Mouse (Mus musculus) midbrain, embryonic 10.5 days (tissue): ENCODE results near the gene Zcchc7. TPM values are rescaled to one million over a fixed set of nuclear protein-coding genes. Genes with fewer than 3 reads are reported as not detected.

Source experiments
- DNase-seq: peaks from one replicate; pipeline ENCODE4 v3.0.0-alpha.2; 2017; ENCODE audit warnings: low spot score
- H3K27ac ChIP-seq: fragments of 300-500 bp; sonication (generic); replicated peaks from 2 replicates; pipeline ENCODE4 v1.5.1; 2016; ENCODE audit warnings: mild to moderate bottlenecking
- H3K27me3 ChIP-seq: fragments of 300-500 bp; sonication (generic); 2 replicates; pipeline ENCODE4 v1.6.1; 2016; ENCODE audit warnings: low read depth, mild to moderate bottlenecking; ENCODE audit not compliant: poor library complexity, severe bottlenecking
- H3K36me3 ChIP-seq: fragments of 300-500 bp; sonication (generic); 2 replicates; pipeline ENCODE4 v1.6.1; 2016; ENCODE audit warnings: mild to moderate bottlenecking, moderate library complexity
- H3K4me1 ChIP-seq: fragments of 300-500 bp; sonication (generic); 2 replicates; pipeline ENCODE4 v1.6.1; 2016
- H3K4me3 ChIP-seq: fragments of 300-500 bp; sonication (generic); 2 replicates; pipeline ENCODE4 v1.5.1; 2016; ENCODE audit warnings: mild to moderate bottlenecking, moderate library complexity
- H3K9me3 ChIP-seq: fragments of 300-500 bp; sonication (generic); replicated peaks from 2 replicates; pipeline ENCODE4 v1.6.1; 2016; ENCODE audit warnings: mild to moderate bottlenecking
- WGBS: fragments of 180-500 bp; shearing (Covaris S2); methylation state at CpG from one replicate; pipeline ENCODE4 v1.1.7; 2016; 5-methylcytosine and 5-hydroxymethylcytosine counted together
- polyA plus RNA-seq: library from polyadenylated mRNA; unstranded; fragments of >200 nt; fragmentation: Nextera tagmentation; extraction: Ambion mirVana; gene quantifications from 2 replicates; pipeline ENCODE4 v1.2.1, GENCODE M21; 2016

Gene Zcchc7
- polyA plus RNA-seq, 1 experiment from 2014 or later: 22.4 TPM

DNA sequence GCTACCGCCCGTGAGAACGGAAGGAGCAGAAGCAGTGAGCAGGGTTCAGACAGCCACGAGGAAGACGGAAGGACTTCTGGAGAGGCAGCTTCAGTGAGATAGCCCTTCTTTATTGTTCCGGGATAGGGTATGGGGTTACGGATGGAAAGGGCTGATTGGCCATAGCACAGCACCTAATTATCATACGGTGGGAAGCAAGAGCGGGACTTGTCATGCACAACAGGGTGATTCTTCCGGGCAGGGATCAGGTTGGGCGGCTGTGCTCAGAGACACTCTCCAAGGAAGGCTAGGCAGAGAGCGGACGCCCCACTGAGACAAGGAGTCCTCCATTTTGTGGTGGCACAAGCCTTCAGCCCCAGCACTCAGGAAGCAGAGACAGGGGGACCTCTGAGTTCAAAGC, 203.5 kb downstream of the Zcchc7 start:
- no peak overlapping the region for H3K4me3 ChIP-seq
- no peaks in the 10 kb centered on the region for H3K4me1 ChIP-seq
- no peak overlapping the region for H3K27ac ChIP-seq
- no peaks in the 10 kb centered on the region for H3K27me3 ChIP-seq
- no peak for DNase-seq
- H3K36me3 ChIP-seq: no peaks in the 10 kb centered on the region
- WGBS: 94% methylated on average over 13 of the region's 13 CpGs
- H3K9me3 ChIP-seq: no peaks in the 10 kb centered on the region

DNA sequence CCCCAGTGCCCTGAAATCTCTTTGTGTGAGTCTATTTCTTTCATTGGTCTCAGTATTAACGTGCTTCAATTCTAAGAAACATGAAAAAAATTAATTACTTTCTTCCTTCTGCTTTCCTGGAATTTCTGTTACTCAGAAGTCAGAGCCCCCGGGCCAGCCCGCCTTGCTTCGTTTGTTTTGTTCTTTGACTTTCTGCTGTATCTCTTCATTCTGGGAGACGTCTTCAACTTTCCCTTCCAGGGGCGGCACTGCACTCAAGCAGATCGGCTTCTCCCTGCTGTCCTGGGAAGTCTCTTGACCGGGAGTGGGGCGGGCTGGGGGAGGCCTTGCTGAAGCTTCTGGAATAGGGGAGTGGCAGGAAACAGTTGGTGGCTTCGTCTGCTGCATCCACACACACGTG, 207.5 kb downstream of the Zcchc7 start:
- Histone ChIP-seq H3K9me3 (no peaks in the 10 kb centered on the region), H3K4me1 (no peaks in the 10 kb centered on the region), H3K36me3 (no peaks in the 10 kb centered on the region), H3K27me3 (no peaks in the 10 kb centered on the region), H3K27ac (no peak overlapping the region), H3K4me3 (no peak overlapping the region)
- DNase-seq: no peak
- WGBS: 77% methylated on average over 11 of the region's 11 CpGs

DNA sequence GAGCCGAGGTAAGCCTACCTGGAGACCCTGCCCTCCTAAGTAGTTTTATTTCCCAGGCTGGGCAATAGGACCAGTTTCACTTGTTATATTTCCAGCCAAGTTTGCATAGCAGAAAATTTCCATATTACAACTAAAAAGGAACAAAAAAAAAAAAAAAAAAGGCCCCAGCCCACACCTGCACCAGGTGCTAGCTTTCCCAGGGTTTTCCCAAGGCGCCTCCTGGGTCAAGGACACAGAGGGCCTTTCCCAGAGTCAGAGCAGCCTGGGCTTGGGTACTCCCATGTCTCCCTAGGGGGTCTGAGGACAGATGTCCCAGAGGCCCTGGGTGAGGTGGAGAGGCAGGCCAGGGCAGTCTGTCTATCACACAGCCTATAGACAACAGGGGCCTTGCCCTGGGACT, 209.5 kb downstream of the Zcchc7 start:
- WGBS: 85% methylated on average over 2 of the region's 2 CpGs

DNA sequence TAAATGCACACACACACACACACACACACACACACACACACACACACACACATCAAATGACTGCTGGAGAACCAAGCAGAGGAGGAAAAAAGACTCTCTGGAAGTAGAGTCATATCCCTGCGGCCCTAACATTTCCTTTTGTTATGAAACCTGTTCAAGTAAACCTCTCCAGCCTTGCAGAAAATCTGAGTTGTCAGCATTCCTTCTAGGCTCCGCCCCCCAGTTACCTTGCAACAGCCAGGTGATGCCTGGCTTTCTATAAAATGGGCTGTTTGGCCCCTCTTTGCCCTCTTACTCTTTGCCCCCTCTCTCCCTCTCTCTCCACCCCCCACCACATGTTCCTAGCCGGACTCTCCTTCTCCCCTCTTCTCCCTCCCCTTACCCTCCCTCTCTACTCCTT, 210.1 kb downstream of the Zcchc7 start:
- no peak overlapping the region for H3K4me3 ChIP-seq
- WGBS: 93% methylated on average over 3 of the region's 3 CpGs

More for the DNA sequence above, 209.5 kb downstream of the Zcchc7 start:
- DNase-seq: no peak
- Histone ChIP-seq H3K27ac (no peak overlapping the region), H3K36me3 (no peaks in the 10 kb centered on the region), H3K4me1 (no peaks in the 10 kb centered on the region), H3K9me3 (no peaks in the 10 kb centered on the region), H3K27me3 (no peaks in the 10 kb centered on the region; the same call in 1 of the 2 replicates), H3K4me3 (no peak overlapping the region)

DNA sequence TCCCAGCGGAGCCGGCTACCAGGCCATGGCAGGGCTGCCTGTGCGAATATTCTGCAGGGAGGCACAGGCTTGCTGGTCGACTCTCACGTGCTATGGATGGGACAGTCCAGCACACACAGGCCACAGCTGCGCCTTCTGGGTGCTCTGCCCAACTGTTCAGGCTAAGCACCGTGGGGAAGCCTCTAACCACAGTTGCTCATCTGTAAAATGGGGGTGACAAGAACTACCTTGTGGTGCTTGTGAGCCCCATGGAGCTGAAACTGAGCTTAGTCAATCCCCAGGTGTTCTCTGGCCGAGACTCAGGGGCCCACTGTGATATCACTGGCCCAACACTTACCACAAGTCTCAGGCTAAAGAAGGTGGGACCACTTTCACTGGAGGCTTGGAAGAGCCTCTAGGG, 211.7 kb downstream of the Zcchc7 start:
- H3K27ac ChIP-seq: no peak overlapping the region
- no peaks in the 10 kb centered on the region for H3K9me3 ChIP-seq
- H3K4me3 ChIP-seq: no peak overlapping the region
- WGBS: 90% methylated on average over 8 of the region's 8 CpGs
- no peak for DNase-seq
- no peaks in the 10 kb centered on the region; the same call in 1 of the 2 replicates for H3K27me3 ChIP-seq
- H3K4me1 ChIP-seq: no peaks in the 10 kb centered on the region
- no peaks in the 10 kb centered on the region for H3K36me3 ChIP-seq

More for the DNA sequence above, 210.1 kb downstream of the Zcchc7 start:
- Histone ChIP-seq H3K27ac (no peak overlapping the region), H3K4me1 (no peaks in the 10 kb centered on the region), H3K27me3 (no peaks in the 10 kb centered on the region; the same call in 1 of the 2 replicates), H3K9me3 (no peaks in the 10 kb centered on the region), H3K36me3 (no peaks in the 10 kb centered on the region)
- no peak for DNase-seq

DNA sequence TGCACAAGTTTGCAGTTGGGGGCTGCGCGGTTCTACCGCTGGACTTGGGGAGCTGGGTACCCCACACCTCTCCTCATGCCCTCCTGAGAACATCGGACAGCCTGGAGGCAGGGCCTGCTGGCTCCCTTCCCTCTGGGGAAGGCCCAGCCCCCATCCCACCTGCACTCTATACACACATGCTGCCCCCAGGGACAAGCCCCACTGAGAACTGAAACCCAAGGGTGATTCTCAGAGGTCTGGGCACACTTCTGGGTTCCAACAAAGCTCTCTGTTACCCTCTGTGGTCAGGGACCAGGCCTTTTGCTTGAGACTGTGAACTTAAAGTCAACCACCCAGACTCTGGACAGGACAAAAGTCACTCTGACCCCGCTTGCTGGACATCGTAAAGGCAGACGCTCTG, 214.4 kb downstream of the Zcchc7 start:
- Histone ChIP-seq H3K9me3 (no peaks in the 10 kb centered on the region), H3K27ac (no peak overlapping the region), H3K4me3 (no peak overlapping the region), H3K27me3 (no peaks in the 10 kb centered on the region; the same call in 1 of the 2 replicates), H3K36me3 (no peaks in the 10 kb centered on the region), H3K4me1 (peaks cover 9% of the 10 kb centered on the region)
- WGBS: 92% methylated on average over 7 of the region's 7 CpGs
- DNase-seq: no peak

DNA sequence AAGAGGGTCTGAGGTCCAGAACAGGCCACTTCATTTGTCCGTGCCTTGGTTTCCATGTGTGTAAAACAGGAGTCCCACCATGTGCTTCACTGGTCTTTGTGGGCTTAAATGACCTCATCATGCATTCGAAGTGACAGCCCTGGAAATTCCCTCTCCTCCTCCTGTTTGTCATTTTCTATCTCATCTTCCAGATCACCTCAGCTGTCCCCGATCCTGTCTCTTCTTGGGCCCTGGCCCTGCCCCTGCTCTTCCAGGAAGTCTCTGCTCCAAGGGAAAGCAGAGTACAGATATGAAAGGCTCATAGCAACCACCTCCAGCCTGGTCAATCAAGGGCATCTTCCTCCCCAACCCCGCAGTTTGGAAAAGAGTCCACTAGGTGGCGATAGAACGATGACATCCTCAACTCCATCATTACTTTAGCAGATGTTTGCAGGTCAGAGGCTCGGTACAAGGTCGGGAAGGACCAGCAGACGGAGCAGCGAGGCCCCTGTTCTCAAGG, 215.0 kb downstream of the Zcchc7 start:
- Histone ChIP-seq H3K36me3 (no peaks in the 10 kb centered on the region), H3K4me3 (no peak overlapping the region), H3K27ac (no peak overlapping the region), H3K9me3 (no peaks in the 10 kb centered on the region), H3K27me3 (no peaks in the 10 kb centered on the region; the same call in 1 of the 2 replicates), H3K4me1 (peaks cover 9% of the 10 kb centered on the region)
- DNase-seq: peak; percentile 72
- WGBS: 26% methylated on average over 10 of the region's 10 CpGs

DNA sequence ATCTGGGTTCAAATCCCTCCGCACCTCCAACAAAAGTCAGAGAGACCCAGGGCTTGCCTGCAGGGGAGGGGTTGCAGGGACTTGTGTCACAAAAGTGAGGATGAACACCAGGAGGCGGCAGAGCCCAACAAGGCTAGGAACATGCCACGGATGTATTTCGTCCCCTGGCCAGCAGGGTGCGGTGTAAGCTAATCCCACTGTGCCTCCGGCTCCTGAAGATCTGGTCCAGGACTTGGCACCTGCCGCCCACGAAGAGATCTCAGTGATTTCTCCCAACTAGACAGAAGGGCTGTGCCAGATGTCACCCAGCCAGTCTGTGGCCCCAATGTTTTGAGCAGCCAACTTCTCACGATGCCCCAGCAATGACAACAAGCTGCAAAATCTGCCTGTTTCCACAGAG, 217.8 kb downstream of the Zcchc7 start:
- Histone ChIP-seq H3K27ac (peak overlapping the region; percentile 2; the same call in 1 of the 2 replicates), H3K4me3 (peak overlapping the region; percentile 28), H3K4me1 (peaks cover 9% of the 10 kb centered on the region), H3K27me3 (no peaks in the 10 kb centered on the region; the same call in 1 of the 2 replicates), H3K9me3 (no peaks in the 10 kb centered on the region), H3K36me3 (no peaks in the 10 kb centered on the region)
- WGBS: 15% methylated on average over 9 of the region's 9 CpGs
- DNase-seq: peak; percentile 87

DNA sequence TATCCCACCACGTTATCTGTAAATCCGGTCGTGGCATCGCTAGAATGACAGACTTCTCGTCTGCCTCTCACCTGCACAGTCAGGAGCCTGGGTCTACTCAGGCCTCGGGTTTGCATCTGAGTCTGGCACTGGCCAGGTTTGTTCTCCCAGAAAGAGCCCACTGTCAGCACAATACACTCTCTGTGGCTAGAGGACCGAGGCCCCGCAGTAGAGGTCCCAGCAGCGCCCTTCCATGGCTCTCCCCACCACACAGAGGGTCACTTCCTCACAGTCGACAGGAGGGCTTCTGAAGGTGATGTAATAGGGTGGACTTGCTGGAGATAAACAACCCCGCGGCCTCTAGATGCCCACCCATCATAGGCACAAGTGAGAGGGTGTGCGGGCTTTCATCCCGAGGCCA, 218.2 kb downstream of the Zcchc7 start:
- H3K36me3 ChIP-seq: no peaks in the 10 kb centered on the region
- peak overlapping the region; percentile 28 for H3K4me3 ChIP-seq
- H3K4me1 ChIP-seq: peaks cover 9% of the 10 kb centered on the region
- H3K27ac ChIP-seq: peak overlapping the region; percentile 2; the same call in 1 of the 2 replicates
- H3K9me3 ChIP-seq: no peaks in the 10 kb centered on the region
- H3K27me3 ChIP-seq: no peaks in the 10 kb centered on the region
- DNase-seq: no peak
- WGBS: 62% methylated on average over 14 of the region's 14 CpGs

DNA sequence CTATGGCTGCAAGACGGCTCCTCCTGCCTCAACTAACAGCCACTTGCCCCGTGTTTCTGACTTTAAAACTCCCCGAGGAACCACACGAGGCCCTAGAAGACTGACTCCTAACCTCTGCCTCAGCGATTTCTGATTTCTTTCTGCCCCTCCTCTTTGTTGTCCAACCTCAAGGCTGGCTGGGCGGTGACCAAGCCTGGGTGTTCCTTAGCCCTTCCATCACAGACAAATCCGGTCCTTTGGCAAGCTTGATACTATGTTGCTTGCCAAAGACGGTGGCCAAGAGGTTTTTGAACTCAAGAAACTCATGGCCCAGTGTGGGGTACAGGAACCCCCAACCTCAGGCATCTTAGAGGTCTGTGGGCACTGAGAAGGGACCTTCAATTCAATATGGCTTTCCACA, 218.7 kb downstream of the Zcchc7 start:
- no peaks in the 10 kb centered on the region for H3K27me3 ChIP-seq
- H3K4me1 ChIP-seq: peaks cover 9% of the 10 kb centered on the region
- H3K9me3 ChIP-seq: no peaks in the 10 kb centered on the region
- no peaks in the 10 kb centered on the region for H3K36me3 ChIP-seq
- 83% methylated on average over 8 of the region's 8 CpGs for WGBS
- 0 out of 2 replicates have a peak overlapping the region, but pooled peaks have one; percentile 2 for H3K27ac ChIP-seq
- DNase-seq: no peak
- no peak overlapping the region for H3K4me3 ChIP-seq

DNA sequence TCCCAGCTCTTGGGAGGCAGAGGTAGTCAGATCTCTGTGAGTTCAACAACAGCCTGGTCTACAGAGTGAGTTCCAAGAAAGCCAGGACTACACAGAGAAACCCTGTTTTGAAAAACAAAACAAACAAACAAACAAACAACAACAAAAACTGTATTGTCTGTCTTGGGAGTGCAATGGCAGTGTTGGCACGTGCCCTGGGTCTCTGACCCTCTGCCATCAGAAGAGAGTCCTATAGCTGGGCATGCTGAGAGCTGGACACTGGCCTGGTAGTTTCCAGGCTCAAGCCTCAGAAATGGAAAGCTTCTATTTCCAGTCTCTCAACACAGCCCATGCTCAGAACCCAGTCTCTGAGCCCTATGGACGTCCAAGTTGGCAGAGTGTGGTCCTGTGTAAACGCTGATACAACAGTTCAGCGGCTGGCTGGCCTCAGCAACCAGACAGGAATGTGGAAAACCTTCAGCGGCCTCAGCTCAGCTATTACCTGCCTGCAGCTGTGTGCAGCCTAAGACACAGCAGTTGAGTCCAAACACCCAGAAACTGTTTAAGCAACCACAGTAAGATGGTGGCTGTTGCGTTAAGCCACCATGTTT, 220.4 kb downstream of the Zcchc7 start:
- no peaks in the 10 kb centered on the region for H3K27me3 ChIP-seq
- no peaks in the 10 kb centered on the region for H3K9me3 ChIP-seq
- H3K4me1 ChIP-seq: peaks cover 16% of the 10 kb centered on the region
- no peak overlapping the region for H3K4me3 ChIP-seq
- H3K27ac ChIP-seq: no peak overlapping the region
- no peak for DNase-seq
- WGBS: 80% methylated on average over 6 of the region's 6 CpGs
- H3K36me3 ChIP-seq: no peaks in the 10 kb centered on the region

DNA sequence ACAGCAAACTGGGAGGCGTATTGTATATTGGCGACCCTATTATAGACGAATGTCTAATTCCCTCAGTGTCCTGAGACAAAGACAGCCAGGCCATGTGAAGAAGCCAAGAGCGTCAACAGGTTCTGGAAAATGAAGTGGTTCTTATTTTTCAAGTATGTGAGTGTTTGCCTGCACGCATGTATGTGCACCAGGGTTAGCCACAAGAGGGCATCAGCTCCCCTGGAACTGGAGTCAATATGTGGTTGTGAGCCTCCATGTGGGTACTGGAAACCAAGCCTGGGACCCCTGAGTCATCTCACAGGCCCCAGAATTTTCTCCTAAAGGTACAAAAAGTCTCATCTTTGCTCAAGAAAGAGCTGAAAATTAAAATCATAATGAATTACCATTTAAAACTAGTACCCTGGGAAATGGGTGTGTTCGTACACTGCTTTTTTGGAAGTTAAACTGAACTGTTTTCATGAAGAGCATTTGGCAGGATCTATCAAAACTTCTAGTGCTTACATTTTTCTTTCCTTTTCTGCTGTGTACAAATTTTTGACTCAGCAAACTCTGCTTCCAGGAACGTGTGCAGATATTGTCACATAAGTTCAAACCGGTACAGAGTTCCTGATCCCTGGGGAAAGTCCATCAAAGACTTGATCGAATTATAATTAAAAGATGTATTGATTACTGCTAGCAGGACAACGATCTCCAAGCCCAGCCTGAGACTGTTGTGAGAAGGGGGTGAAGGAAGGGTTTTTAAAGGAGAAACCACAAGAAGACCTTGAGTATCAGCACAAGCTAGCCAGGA, 221.4 kb downstream of the Zcchc7 start:
- Histone ChIP-seq H3K36me3 (no peaks in the 10 kb centered on the region), H3K4me3 (no peak overlapping the region), H3K27me3 (no peaks in the 10 kb centered on the region), H3K9me3 (no peaks in the 10 kb centered on the region), H3K27ac (no peak overlapping the region), H3K4me1 (peaks cover 26% of the 10 kb centered on the region)
- no peak for DNase-seq
- 87% methylated on average over 10 of the region's 10 CpGs for WGBS

DNA sequence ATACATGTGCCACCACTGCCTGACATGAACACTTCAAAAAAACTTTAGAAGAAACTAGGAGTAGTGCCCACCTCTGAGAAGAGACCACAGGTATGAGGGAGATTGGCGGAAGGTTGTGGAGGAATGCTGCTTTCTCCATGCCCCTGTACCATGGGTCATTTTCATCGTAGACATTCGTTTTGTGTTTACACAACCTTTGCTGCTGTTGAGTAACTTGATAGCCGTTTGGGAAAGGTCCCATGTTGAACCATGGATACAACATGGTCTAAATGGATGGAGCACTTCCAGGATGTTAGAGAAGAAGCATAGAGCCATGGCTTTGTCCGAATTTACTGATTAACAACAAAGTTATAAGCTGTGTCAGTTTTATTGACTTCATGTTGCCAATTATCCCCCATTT, 222.5 kb downstream of the Zcchc7 start:
- Histone ChIP-seq H3K9me3 (no peaks in the 10 kb centered on the region), H3K27me3 (no peaks in the 10 kb centered on the region), H3K36me3 (no peaks in the 10 kb centered on the region), H3K27ac (no peak overlapping the region), H3K4me1 (peaks cover 36% of the 10 kb centered on the region), H3K4me3 (no peak overlapping the region)
- DNase-seq: no peak
- 85% methylated on average over 5 of the region's 5 CpGs for WGBS
